Mouse (Mus musculus): Measurements from ENCODE around the gene Vkorc1l1. TPM values are rescaled to one million over a fixed set of nuclear protein-coding genes. Genes with fewer than 3 reads are reported as not detected.

The Vkorc1l1 gene
- polyA plus RNA-seq, 1 experiment from 2014 or later = 22.9 TPM

GRCm38 (mm10) chr5:129977768-129978167 is 36.0 kb downstream of the Vkorc1l1 start:
- DNase-seq (no peak), ATAC-seq (ENCODE audit: low read depth) (peak; percentile 64)
- WGBS (ENCODE audit: insufficient replicate concordance) = 49% methylated on average over 4 of the region's 4 CpGs
- Histone ChIP-seq H3K4me2 (peak overlapping the region; percentile 53), H3K9me3 (replicated peaks) (no peaks in the 10 kb centered on the region), H3K4me1 (replicated peaks) (peaks cover 81% of the 10 kb centered on the region), H3K4me3 (replicated peaks) (peak overlapping the region; percentile 26; the same call in 1 of the 2 replicates), H3K36me3 (peaks cover 16% of the 10 kb centered on the region), H3K9ac (peak overlapping the region; percentile 74), H3K27ac (peak overlapping the region; percentile 97), H3K27me3 (no peaks in the 10 kb centered on the region)

- H3K4me1 ChIP-seq (replicated peaks) = peaks cover 75% of the 10 kb centered on the region
- peak overlapping the region; percentile 13; the same call in 1 of the 2 replicates for H3K4me2 ChIP-seq
- H3K27me3 ChIP-seq = no peaks in the 10 kb centered on the region
- H3K36me3 ChIP-seq = peaks cover 22% of the 10 kb centered on the region
- H3K4me3 ChIP-seq (replicated peaks) = no peak overlapping the region
- peak overlapping the region; percentile 49 for H3K9ac ChIP-seq
- 51% methylated on average over 5 of the region's 5 CpGs for WGBS (ENCODE audit: insufficient replicate concordance)
- ATAC-seq (ENCODE audit: low read depth) (peak; percentile 33), DNase-seq (no peak)
- H3K27ac ChIP-seq = peak overlapping the region; percentile 97
- H3K9me3 ChIP-seq (replicated peaks) = no peaks in the 10 kb centered on the region
Measured at GRCm38 (mm10) chr5:129978608-129979007, 36.8 kb downstream of the Vkorc1l1 start.

- H3K4me2 ChIP-seq = peak overlapping the region; percentile 53
- ATAC-seq (ENCODE audit: low read depth) (peak; percentile 39), DNase-seq (no peak)
- peak overlapping the region; percentile 66 for H3K9ac ChIP-seq
- WGBS (ENCODE audit: insufficient replicate concordance) = 35% methylated on average over 3 of the region's 3 CpGs
- no peaks in the 10 kb centered on the region for H3K9me3 ChIP-seq (replicated peaks)
- peak overlapping the region; percentile 97 for H3K27ac ChIP-seq
- no peaks in the 10 kb centered on the region for H3K27me3 ChIP-seq
- H3K4me3 ChIP-seq (replicated peaks) = peak overlapping the region; percentile 12
- peaks cover 30% of the 10 kb centered on the region for H3K36me3 ChIP-seq
- H3K4me1 ChIP-seq (replicated peaks) = peaks cover 63% of the 10 kb centered on the region
Measured at GRCm38 (mm10) chr5:129980216-129980615, 38.4 kb downstream of the Vkorc1l1 start.

- H3K9ac ChIP-seq = no peak overlapping the region
- no peaks in the 10 kb centered on the region for H3K27me3 ChIP-seq
- ATAC-seq (ENCODE audit: low read depth) (no peak), DNase-seq (no peak)
- H3K36me3 ChIP-seq = peaks cover 62% of the 10 kb centered on the region
- no peaks in the 10 kb centered on the region for H3K9me3 ChIP-seq (replicated peaks)
- WGBS (ENCODE audit: insufficient replicate concordance) = 86% methylated on average over 13 of the region's 13 CpGs
- no peak overlapping the region for H3K4me3 ChIP-seq (replicated peaks)
- no peak overlapping the region for H3K4me2 ChIP-seq
- peaks cover 53% of the 10 kb centered on the region for H3K4me1 ChIP-seq (replicated peaks)
- H3K27ac ChIP-seq = peak overlapping the region; percentile 40
Measured at GRCm38 (mm10) chr5:129989376-129989775, 47.6 kb downstream of the Vkorc1l1 start.

GRCm38 (mm10) chr5:129991898-129992297 is 50.1 kb downstream of the Vkorc1l1 start:
- Histone ChIP-seq H3K4me2 (peak overlapping the region; percentile 35), H3K9ac (0 out of 2 replicates have a peak overlapping the region, but pooled peaks have one; percentile 47), H3K4me3 (replicated peaks) (peak overlapping the region; percentile 45), H3K36me3 (peaks cover 69% of the 10 kb centered on the region), H3K27me3 (no peaks in the 10 kb centered on the region), H3K4me1 (replicated peaks) (peaks cover 47% of the 10 kb centered on the region), H3K9me3 (replicated peaks) (no peaks in the 10 kb centered on the region), H3K27ac (peak overlapping the region; percentile 92)
- 39% methylated on average over 5 of the region's 5 CpGs for WGBS (ENCODE audit: insufficient replicate concordance)
- peak; percentile 93 for ATAC-seq (ENCODE audit: low read depth)
- DNase-seq = peak; percentile 70

GRCm38 (mm10) chr5:129993374-129993773 is 51.6 kb downstream of the Vkorc1l1 start:
- no peak for DNase-seq
- peaks cover 48% of the 10 kb centered on the region for H3K4me1 ChIP-seq (replicated peaks)
- H3K9me3 ChIP-seq (replicated peaks) = no peaks in the 10 kb centered on the region
- H3K9ac ChIP-seq = peak overlapping the region; percentile 63
- H3K4me3 ChIP-seq (replicated peaks) = peak overlapping the region; percentile 45
- peak overlapping the region; percentile 49 for H3K4me2 ChIP-seq
- 68% methylated on average over 14 of the region's 14 CpGs for WGBS (ENCODE audit: insufficient replicate concordance)
- peak overlapping the region; percentile 92 for H3K27ac ChIP-seq
- no peaks in the 10 kb centered on the region for H3K27me3 ChIP-seq
- peaks cover 66% of the 10 kb centered on the region for H3K36me3 ChIP-seq
- peak; percentile 54 for ATAC-seq (ENCODE audit: low read depth)

- ATAC-seq (ENCODE audit: low read depth) = no peak
- no peak overlapping the region for H3K4me2 ChIP-seq
- peaks cover 54% of the 10 kb centered on the region for H3K36me3 ChIP-seq
- peaks cover 52% of the 10 kb centered on the region for H3K4me1 ChIP-seq (replicated peaks)
- no peak overlapping the region for H3K9ac ChIP-seq
- no peak for DNase-seq
- H3K27me3 ChIP-seq = no peaks in the 10 kb centered on the region
- H3K4me3 ChIP-seq (replicated peaks) = no peak overlapping the region
- 85% methylated on average over 7 of the region's 7 CpGs for WGBS (ENCODE audit: insufficient replicate concordance)
- H3K27ac ChIP-seq = 0 out of 2 replicates have a peak overlapping the region, but pooled peaks have one; percentile 92
- no peaks in the 10 kb centered on the region for H3K9me3 ChIP-seq (replicated peaks)
Measured at GRCm38 (mm10) chr5:129994989-129995388, 53.2 kb downstream of the Vkorc1l1 start.

- Histone ChIP-seq H3K4me2 (no peak overlapping the region), H3K27me3 (no peaks in the 10 kb centered on the region), H3K9ac (no peak overlapping the region), H3K4me3 (replicated peaks) (no peak overlapping the region), H3K36me3 (peaks cover 51% of the 10 kb centered on the region), H3K27ac (no peak overlapping the region), H3K9me3 (replicated peaks) (no peaks in the 10 kb centered on the region), H3K4me1 (replicated peaks) (peaks cover 46% of the 10 kb centered on the region)
- ATAC-seq (ENCODE audit: low read depth) = no peak
- DNase-seq = no peak
- 74% methylated on average over 19 of the region's 19 CpGs for WGBS (ENCODE audit: insufficient replicate concordance)
Measured at GRCm38 (mm10) chr5:129997700-129998099, 55.9 kb downstream of the Vkorc1l1 start.

- ATAC-seq (ENCODE audit: low read depth) (no peak), DNase-seq (no peak)
- no peak overlapping the region for H3K27ac ChIP-seq
- H3K36me3 ChIP-seq = peaks cover 37% of the 10 kb centered on the region
- H3K4me1 ChIP-seq (replicated peaks) = peaks cover 42% of the 10 kb centered on the region
- no peak overlapping the region for H3K4me2 ChIP-seq
- H3K9me3 ChIP-seq (replicated peaks) = no peaks in the 10 kb centered on the region
- no peak overlapping the region for H3K9ac ChIP-seq
- H3K4me3 ChIP-seq (replicated peaks) = no peak overlapping the region
- H3K27me3 ChIP-seq = no peaks in the 10 kb centered on the region
- WGBS (ENCODE audit: insufficient replicate concordance) = 43% methylated on average over 4 of the region's 4 CpGs
Measured at GRCm38 (mm10) chr5:129999097-129999496, 57.3 kb downstream of the Vkorc1l1 start.

- Histone ChIP-seq H3K27ac (0 out of 2 replicates have a peak overlapping the region, but pooled peaks have one; percentile 76), H3K27me3 (no peaks in the 10 kb centered on the region), H3K9me3 (replicated peaks) (no peaks in the 10 kb centered on the region), H3K36me3 (peaks cover 29% of the 10 kb centered on the region), H3K4me2 (peak overlapping the region; percentile 88), H3K4me1 (replicated peaks) (peaks cover 41% of the 10 kb centered on the region), H3K4me3 (replicated peaks) (no peak overlapping the region), H3K9ac (no peak overlapping the region)
- ATAC-seq (ENCODE audit: low read depth) (no peak), DNase-seq (no peak)
- 71% methylated on average over 12 of the region's 12 CpGs for WGBS (ENCODE audit: insufficient replicate concordance)
Measured at GRCm38 (mm10) chr5:130000735-130001134, 59.0 kb downstream of the Vkorc1l1 start.

- 13% methylated on average over 5 of the region's 5 CpGs for WGBS (ENCODE audit: insufficient replicate concordance)
- no peaks in the 10 kb centered on the region for H3K27me3 ChIP-seq
- peak overlapping the region; percentile 88 for H3K4me2 ChIP-seq
- peak overlapping the region; percentile 76 for H3K27ac ChIP-seq
- H3K4me1 ChIP-seq (replicated peaks) = peaks cover 41% of the 10 kb centered on the region
- peak overlapping the region; percentile 73 for H3K4me3 ChIP-seq (replicated peaks)
- peak overlapping the region; percentile 85 for H3K9ac ChIP-seq
- peaks cover 22% of the 10 kb centered on the region for H3K36me3 ChIP-seq
- no peaks in the 10 kb centered on the region for H3K9me3 ChIP-seq (replicated peaks)
- no peak for DNase-seq
- ATAC-seq (ENCODE audit: low read depth) = no peak
Measured at GRCm38 (mm10) chr5:130001356-130001987, 59.7 kb downstream of the Vkorc1l1 start.

Measured in liver, embryonic 13.5 days (tissue).